In genomic region chr2:159565921-159566320, GRCm38 (mm10) we compare ENCODE assay signal across 16 mouse cellular contexts.
DNase-seq lines count a peak whose midpoint lies in the region; TF ChIP-seq lines count a peak whose summit lies in the region.
"Had no signal": no experiment of that assay in that cellular context is flagged by ENCODE, and none has a peak within 500 bp of the region (broad histone marks: within the 10 kb centered on the region; RNA-seq: fewer than 3 reads in every experiment).

No protein-coding gene starts in this region.

- H3K4me1 ChIP-seq in heart, adult 2 months (ENCODE audit: control insufficient read depth, insufficient read depth, low read length), result peaks cover 2% of the 10 kb centered on the region
- H3K4me1 ChIP-seq: forebrain, embryonic 13.5 days; heart, embryonic 15.5 days; hindbrain, embryonic 10.5 days; hindbrain, embryonic 13.5 days; intestine, embryonic 15.5 days; kidney, embryonic 15.5 days had no signal

- peak overlapping the region; percentile 45 for H3K27ac ChIP-seq in heart, adult 2 months
- H3K27ac ChIP-seq: forebrain, embryonic 10.5 days; forebrain, embryonic 13.5 days; heart, embryonic 15.5 days; hindbrain, embryonic 10.5 days; hindbrain, embryonic 13.5 days; intestine, embryonic 15.5 days; kidney, embryonic 15.5 days had no signal

- H3K9ac ChIP-seq in heart, adult 2 months (ENCODE audit: low read depth, low read length), result no peak overlapping the region
- H3K9ac ChIP-seq: forebrain, embryonic 13.5 days; heart, embryonic 15.5 days; hindbrain, embryonic 13.5 days; intestine, embryonic 15.5 days; kidney, embryonic 15.5 days had no signal

- TF ChIP-seq CTCF in heart, adult 2 months (IDR thresholded peaks at IDR 0.05), result no peak

- no peak for TF ChIP-seq POLR2A in heart, adult 2 months (IDR thresholded peaks at IDR 0.05; ENCODE audit: insufficient read depth, low read depth, low read length)

- 78% methylated on average over 5 of the region's 5 CpGs for WGBS in heart, adult 2 months

- H3K36me3 ChIP-seq in heart, adult 2 months (ENCODE audit: control insufficient read depth, insufficient read depth, low read length), result peaks cover 3% of the 10 kb centered on the region; the same call in 1 of the 2 replicates
- H3K36me3 ChIP-seq: forebrain, embryonic 10.5 days; heart, embryonic 15.5 days; hindbrain, embryonic 10.5 days; hindbrain, embryonic 13.5 days; intestine, embryonic 15.5 days; kidney, embryonic 15.5 days had no signal

- DNase-seq in adrenal gland, adult 2 months, result peak; percentile 17
- DNase-seq in adrenal gland, adult 18-20 months (ENCODE audit: low spot score in 2 of 2), result no peak
- DNase-seq in gastrocnemius, adult 18-20 months (ENCODE audit: low spot score), result peak; percentile 43
- DNase-seq in gastrocnemius, postnatal 10 days, result no peak
- DNase-seq in heart, adult 2 months, result peak in 1 of 2 experiments; percentile 33
- no peak for DNase-seq in heart, postnatal 14 days
- peak; percentile 28 for DNase-seq in gastrocnemius, postnatal 25 days
- no peak for DNase-seq in frontal cortex, postnatal 10 days (ENCODE audit: low spot score in 2 of 2)
- DNase-seq: cerebellum, adult 9-10 months had no signal

- TF ChIP-seq EP300 in heart, adult 2 months (IDR thresholded peaks at IDR 0.05; ENCODE audit: insufficient read depth, low read depth, low read length), result no peak

- H3K79me2 ChIP-seq in heart, adult 2 months (replicated peaks; ENCODE audit: control insufficient read depth, insufficient read depth, low read length), result no peaks in the 10 kb centered on the region

- intact Hi-C loops in heart, adult 2 months (cut with DNase I), result no loop called here
- intact Hi-C loops in heart, postnatal 14 days (cut with DNase I), result no loop called here

- no peaks in the 10 kb centered on the region for H3K27me3 ChIP-seq in heart, adult 2 months (ENCODE audit: control insufficient read depth, insufficient read depth, low read length)
- H3K27me3 ChIP-seq: forebrain, embryonic 13.5 days; heart, embryonic 15.5 days; hindbrain, embryonic 13.5 days; intestine, embryonic 15.5 days; kidney, embryonic 15.5 days had no signal

- no peak overlapping the region for H3K4me3 ChIP-seq in heart, adult 2 months
- H3K4me3 ChIP-seq: forebrain, embryonic 10.5 days; forebrain, embryonic 13.5 days; heart, embryonic 15.5 days; hindbrain, embryonic 10.5 days; hindbrain, embryonic 13.5 days; intestine, embryonic 15.5 days; kidney, embryonic 15.5 days had no signal

Comparison
In these comparisons a context has a peak if more than half of its experiments do, and no peak if none do; other contexts are left out.
1. DNase-seq: peak in adrenal gland, adult 2 months (single experiment), gastrocnemius, adult 18-20 months (single experiment) and gastrocnemius, postnatal 25 days (single experiment); none in adrenal gland, adult 18-20 months (0 of 2), gastrocnemius, postnatal 10 days (single experiment), heart, postnatal 14 days (0 of 2) and frontal cortex, postnatal 10 days (0 of 2).